Mouse (Mus musculus) ES-E14 (cell line): ENCODE data around the gene Gm10570.

ENCODE experiments used
- CHD2 ChIP-seq: IDR thresholded peaks from 2 replicates; pipeline ENCODE4 v1.6.1; 2014; ENCODE audit warnings: mild to moderate bottlenecking, low read depth, low read length, inconsistent platforms
- MAFK ChIP-seq: IDR thresholded peaks from 2 replicates; pipeline ENCODE4 v1.6.1; 2014; ENCODE audit warnings: mild to moderate bottlenecking, low read depth, low read length, inconsistent platforms; ENCODE audit not compliant: insufficient read depth

DNA sequence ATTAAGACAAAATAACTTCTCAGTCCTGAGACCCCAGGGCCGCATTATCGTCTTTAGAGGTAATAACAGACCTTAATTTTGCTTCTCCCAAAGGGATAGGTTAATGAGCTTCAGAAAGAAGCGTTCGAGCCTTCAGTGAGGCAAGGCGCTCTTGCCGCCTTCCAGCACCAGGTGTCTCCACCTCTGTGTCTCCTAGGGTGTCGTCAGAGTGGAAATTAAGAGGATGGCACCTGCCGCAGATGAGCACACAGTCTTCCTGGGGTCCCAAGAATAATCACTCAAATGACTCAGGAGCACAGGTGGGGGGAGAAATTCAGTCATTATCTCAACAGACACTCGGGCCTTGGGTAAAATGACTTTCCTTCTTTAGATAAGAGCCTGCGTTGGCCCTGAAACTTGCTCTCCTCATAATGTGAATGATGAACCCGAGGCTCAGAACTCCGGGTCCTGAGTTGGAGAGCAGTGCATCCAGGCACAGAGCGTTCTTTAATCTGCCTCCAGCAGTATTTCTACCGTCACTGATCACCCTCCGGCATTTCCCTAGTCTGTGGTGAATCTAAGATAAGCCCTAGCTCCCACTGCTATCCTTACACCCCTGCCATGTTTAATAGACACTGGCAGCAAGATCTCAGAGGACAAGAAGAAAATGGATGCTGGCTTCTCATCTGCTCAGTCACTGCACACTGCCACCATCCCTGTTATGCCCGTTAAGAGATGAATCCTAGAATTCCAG is 42.4 kb upstream of the Gm10570 start:
- no peak for TF ChIP-seq CHD2
- TF ChIP-seq MAFK: no peak
